Mouse (Mus musculus) adrenal gland (tissue): ENCODE measurements around the gene Mgst1.

Experiments
- intact Hi-C: fragments of 180-260 bp; cut with DNase I; formaldehyde crosslinking; loops from one replicate; pipeline ENCODE4 v1.15.1; 2025
- long read RNA-seq, 2 experiments: library from polyadenylated mRNA; unstranded; transcript quantifications; one replicate each; pipeline ENCODE4 v2.0.0; 2020; ENCODE audit warnings: borderline replicate concordance in 1 of 2; ENCODE audit not compliant: insufficient replicate concordance in 1 of 2

Mgst1 gene
- long read RNA-seq, experiment 1, transcript Mgst1-201 (4 exons, 1,167 nt): major isoform, 1,718 of 1,834 reads
- long read RNA-seq, experiment 1, partial matches to known transcripts: 96 of 1,834 reads
- long read RNA-seq, experiment 1, other reads (novel, unspliced or antisense): 17 of 1,834 reads
- long read RNA-seq, experiment 2, transcript Mgst1-201 (4 exons, 1,167 nt): major isoform, 523 of 548 reads
- long read RNA-seq, experiment 2, partial matches to known transcripts: 22 of 548 reads
- long read RNA-seq, experiment 2, other reads (novel, unspliced or antisense): 3 of 548 reads

- intact Hi-C loops: no loop called here
Measured at GRCm38 (mm10) chr6:138139930-138140329, at the start of gene Mgst1. Gene Mgst1, plus strand, starts transcription at chr6:138140316.

GRCm38 (mm10) chr6:138092432-138092831, 47.7 kb upstream of the Mgst1 start:
- intact Hi-C loops: no loop called here

GRCm38 (mm10) chr6:138095060-138095459, 45.1 kb upstream of the Mgst1 start:
- intact Hi-C loops: no loop called here

- intact Hi-C loops: no loop called here
Measured at GRCm38 (mm10) chr6:138099646-138100045, 40.5 kb upstream of the Mgst1 start.

GRCm38 (mm10) chr6:138101843-138102242, 38.3 kb upstream of the Mgst1 start:
- intact Hi-C loops: no loop called here

GRCm38 (mm10) chr6:138102940-138103339, 37.2 kb upstream of the Mgst1 start:
- intact Hi-C loops: no loop called here

- intact Hi-C loops: no loop called here
Measured at GRCm38 (mm10) chr6:138104559-138104958, 35.6 kb upstream of the Mgst1 start.

- intact Hi-C loops: no loop called here
Measured at GRCm38 (mm10) chr6:138117496-138117895, 22.6 kb upstream of the Mgst1 start.

GRCm38 (mm10) chr6:138128392-138129335, 11.5 kb upstream of the Mgst1 start:
- intact Hi-C loops: no loop called here

- intact Hi-C loops: no loop called here
Measured at GRCm38 (mm10) chr6:138130541-138130940, 9.6 kb upstream of the Mgst1 start.

GRCm38 (mm10) chr6:138140336-138140735, 220 bp downstream of the Mgst1 start:
- intact Hi-C loops: no loop called here

- intact Hi-C loops: loop anchor here (1.0 kb wide), 1 partner anchor 69 kb away; no protein-coding TSS in a partner anchor
Measured at GRCm38 (mm10) chr6:138141111-138141592, 1.0 kb downstream of the Mgst1 start.

- intact Hi-C loops: no loop called here
Measured at GRCm38 (mm10) chr6:138142604-138143003, 2.5 kb downstream of the Mgst1 start.

GRCm38 (mm10) chr6:138143450-138143849, 3.3 kb downstream of the Mgst1 start:
- intact Hi-C loops: no loop called here

- intact Hi-C loops: loop anchor here (5.0 to 10.0 kb wide), 3 partner anchors 166 to 396 kb away; no protein-coding TSS in a partner anchor
Measured at GRCm38 (mm10) chr6:138153111-138153510, 13.0 kb downstream of the Mgst1 start.

- intact Hi-C loops: no loop called here
Measured at GRCm38 (mm10) chr6:138163920-138164319, 23.8 kb downstream of the Mgst1 start.

- intact Hi-C loops: no loop called here
Measured at GRCm38 (mm10) chr6:138171480-138172224, 31.5 kb downstream of the Mgst1 start.
